Mouse (Mus musculus): ENCODE data around the gene Slc6a9.

DNA sequence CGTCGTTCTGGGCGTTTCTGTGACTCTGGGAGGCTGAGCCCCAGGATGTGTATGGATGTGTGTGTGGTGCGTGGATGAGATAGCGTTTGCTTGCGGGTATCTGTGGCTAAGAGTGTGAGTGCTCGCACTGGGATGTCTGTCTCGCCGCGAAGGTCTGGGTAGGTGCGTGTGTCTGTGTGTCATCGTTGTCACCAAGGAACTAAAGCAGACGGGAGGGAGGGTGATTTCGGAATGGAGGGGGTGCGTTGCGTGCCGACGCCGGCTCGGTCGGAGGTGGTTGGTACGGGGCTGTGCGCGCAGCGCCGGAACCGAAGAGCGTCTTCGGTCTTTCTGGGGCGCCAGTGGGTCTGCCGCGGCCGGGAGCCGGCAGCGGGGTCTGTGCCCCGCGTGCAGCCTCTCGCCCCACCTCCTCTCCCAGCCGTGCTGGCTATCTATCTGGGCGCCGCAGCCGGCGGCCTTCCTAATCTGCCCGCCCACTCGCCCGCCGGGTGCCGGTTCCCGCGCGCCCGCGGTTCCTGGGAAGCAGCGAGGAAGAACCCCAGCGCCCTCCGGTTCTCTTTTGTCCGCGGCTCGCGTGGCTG, 1.3 kb downstream of the Slc6a9 start:
- TF ChIP-seq CTCF (IDR thresholded peaks at IDR 0.05; ENCODE audit: low read depth): 0 out of 2 replicates have a peak, but pooled peaks have one; percentile 1
- peak; percentile 87 for TF ChIP-seq EP300 (IDR thresholded peaks at IDR 0.05; ENCODE audit: low read depth)
